Mouse (Mus musculus) embryo, embryonic 10.5 days (tissue): Measurements from ENCODE around the gene Fgd6.

Experiments used
- DNase-seq: peaks from one replicate; pipeline ENCODE4 v3.0.0-alpha.2; 2015; ENCODE audit warnings: low spot score

The Fgd6 gene

DNA sequence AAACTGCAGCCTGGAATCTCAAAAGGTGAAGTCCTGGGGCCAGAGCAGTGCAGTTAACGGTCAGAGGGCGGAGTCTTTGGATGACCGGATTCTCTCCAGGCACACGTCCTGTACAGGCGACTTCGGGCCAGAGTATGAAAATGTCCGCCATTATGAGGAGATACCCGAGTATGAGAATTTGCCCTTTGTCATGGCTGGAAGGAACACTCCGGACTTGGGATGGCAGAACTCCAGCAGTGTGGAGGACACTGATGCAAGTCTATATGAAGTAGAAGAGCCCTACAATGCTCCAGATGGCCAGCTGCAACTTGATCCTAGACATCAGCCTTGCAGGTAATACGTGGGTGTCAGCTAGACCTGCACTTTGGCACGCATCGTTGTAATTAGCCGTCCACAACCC, 9.5 kb downstream of the Fgd6 start:
- DNase-seq: no peak

DNA sequence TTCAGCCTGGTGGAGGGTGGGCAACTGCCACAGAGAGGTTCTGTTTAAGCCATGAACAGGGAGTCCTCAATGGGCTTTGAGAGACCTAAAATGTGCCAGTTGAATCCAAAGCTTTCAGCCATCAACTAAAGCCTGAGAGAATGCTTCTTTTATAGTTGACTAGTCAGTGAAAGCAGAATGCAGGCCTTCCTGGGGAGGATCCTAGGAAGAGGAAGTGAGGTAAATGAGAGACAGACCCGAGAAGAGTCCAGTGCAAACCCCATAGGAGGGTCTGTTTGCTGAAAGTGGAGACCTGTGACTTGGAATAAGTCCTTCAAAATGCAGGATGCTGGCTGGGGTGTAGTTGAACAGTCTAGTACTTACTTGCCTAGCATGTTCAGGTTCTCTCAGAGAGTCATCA, 11.2 kb downstream of the Fgd6 start:
- DNase-seq: no peak

DNA sequence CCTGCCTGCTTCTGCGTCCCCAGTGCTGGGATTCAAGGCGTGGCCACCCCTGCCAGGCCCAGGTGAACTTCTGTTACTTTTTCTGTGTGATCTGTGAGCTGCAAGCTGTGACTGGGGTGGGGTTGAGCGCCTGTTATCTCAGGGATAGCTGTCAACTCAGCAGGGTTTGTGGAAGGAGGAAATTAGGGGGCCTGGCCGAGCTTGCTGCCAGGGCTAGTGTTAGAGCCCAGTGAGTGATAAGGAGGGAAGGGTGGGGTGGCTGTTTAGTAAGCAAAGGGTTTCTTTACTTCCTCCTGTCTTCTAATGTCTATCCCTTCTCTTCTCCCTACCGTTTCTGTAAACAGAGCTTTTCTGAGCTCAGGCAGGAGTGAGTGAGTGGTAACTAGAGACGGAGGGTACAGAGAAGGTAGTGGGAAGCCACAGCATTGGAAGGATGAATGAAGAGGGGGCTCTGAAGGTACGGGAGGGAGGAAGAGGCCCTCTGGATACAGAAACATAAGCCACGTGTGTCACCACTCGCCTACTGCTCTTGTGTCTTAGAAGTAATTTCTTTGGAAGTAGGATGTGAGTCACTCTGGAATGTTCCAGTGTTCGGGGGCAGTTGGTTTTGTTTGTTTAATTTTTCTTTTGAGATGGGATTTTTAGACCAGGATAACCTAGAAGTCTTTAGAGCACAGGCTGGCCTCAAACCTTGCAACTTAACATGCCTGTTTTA, 12.2 kb downstream of the Fgd6 start:
- no peak for DNase-seq

DNA sequence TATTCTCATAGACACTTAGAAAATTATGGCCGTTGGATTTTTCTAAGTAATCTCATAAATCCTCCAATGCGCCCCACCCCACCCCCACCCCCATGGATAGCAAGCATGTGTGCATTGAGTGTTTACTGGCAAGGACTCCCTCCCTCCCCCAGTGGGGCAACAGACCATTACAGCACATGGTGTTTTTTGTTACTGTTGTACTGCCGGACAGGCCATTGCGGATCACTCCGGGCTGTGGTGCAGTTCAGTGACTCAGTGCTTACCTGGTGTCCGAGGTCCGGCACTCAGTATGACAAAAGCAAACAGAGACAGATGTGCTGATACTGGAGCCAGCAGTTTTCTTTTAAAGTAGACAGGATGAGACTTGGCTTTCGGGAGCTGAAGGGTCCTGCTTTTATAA, 13.3 kb downstream of the Fgd6 start:
- no peak for DNase-seq

DNA sequence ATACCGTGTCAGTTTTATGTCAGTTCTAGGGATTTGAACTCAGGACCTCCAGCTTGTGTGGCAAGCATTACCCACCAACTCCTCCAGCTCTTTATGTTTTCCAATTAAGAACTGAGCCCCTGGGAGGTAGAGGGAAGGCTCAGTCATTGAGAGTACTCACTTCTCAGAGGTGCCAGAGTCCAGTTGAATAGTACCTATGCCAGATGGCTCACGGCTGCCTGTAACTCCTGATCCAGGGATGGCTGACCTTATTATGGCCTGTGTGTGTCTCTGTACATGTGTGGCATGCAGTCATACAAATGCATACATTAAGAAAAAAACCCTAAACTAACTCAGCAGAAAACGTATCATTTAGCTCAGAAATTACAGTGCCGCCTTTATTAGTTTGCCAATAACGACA, 14.9 kb downstream of the Fgd6 start:
- no peak for DNase-seq

DNA sequence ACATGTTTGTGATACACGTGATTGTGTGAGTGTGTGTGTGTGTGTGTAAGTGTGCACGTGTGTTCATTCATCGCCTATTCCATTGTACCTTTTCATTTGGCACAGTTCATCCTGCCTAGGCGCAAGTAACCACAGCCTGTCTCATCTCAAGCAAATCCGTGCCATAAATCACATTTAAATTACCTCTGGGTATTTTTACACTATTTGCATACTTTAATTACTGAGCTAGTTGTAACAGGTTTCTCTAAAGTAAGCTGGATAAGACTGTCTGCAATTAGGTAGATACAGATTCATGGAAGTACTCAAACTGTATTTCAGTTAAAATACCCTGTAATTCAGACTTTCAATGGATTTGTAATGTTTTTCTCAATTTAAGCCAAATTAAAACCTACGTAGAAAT, 20.7 kb downstream of the Fgd6 start:
- no peak for DNase-seq

DNA sequence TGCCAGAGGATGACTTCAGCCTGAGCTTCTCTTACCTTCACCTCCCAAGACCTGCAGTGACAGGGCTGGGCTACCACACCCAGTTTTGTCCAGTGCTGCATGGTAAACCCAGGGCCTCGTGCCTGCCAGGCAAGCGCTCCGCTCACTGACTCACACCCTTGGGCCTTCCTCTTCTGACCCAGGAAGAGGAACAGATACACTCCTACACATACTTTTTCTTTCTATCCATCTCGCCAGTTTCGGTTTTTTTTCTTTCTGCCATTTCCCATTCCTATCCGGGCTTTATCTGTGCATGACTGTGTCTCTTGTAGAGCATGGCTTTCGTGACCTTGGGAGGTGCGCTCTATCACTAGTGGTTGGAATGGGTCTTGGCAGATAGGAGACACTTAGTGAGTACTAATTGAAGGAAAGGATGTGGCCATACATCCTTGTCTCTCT, 23.8 kb downstream of the Fgd6 start:
- no peak for DNase-seq

DNA sequence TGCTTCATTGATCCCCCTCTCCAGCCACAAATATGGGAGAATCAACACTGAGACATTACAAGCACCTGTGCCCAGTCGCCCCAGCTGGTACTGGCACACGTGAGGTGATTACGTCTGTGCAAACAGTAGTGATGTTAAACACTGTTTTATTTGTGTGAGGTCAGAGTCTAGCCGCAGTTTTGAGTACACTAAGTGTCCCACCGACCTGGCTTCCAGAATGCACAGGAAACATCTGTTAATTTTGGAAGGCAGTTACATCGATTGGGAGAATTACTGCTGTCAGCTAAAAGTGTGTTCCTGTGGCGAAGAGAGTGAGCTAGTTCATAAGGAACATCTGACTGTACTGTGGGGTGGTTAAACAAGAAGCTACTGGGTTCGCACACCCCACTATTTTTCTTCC, 24.4 kb downstream of the Fgd6 start:
- no peak for DNase-seq

DNA sequence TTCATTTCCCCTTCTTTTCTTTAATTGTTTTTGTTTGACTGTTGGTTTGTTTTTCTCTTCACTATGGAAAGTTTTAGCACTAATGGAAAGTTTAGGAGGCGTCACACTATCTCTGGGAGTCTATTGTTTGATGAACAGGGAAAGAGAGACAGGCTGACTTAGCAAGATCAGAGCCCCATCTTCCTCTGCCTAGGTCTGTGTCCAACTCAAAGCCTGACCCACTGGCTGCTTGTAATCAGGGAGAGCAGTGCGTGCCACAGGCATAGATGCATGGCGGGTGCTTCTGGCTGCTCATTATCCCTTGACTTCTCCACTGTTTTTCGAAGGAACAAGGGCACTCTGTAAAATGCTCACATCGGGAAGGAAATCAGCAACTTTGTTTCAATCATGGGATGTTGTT, 26.6 kb downstream of the Fgd6 start:
- no peak for DNase-seq

DNA sequence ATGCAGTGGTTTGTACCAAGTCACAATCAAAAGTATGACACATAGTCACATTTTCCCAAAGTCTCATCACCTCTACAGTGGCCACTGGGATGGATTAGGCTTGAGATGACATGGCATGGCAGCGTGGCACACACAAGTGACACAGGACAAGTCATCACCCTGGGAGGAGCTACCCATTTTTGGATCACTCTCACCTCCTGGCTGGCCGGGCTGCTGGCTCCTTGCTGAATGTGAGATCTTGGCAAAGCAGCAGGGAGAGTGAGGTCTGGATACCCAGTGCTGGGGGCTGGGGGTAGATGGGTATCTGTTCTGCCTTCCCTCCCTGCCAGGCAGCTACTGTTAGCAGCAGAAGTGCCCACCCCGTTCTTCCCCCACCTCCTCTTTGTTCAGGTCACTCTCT, 31.1 kb downstream of the Fgd6 start:
- DNase-seq: no peak

DNA sequence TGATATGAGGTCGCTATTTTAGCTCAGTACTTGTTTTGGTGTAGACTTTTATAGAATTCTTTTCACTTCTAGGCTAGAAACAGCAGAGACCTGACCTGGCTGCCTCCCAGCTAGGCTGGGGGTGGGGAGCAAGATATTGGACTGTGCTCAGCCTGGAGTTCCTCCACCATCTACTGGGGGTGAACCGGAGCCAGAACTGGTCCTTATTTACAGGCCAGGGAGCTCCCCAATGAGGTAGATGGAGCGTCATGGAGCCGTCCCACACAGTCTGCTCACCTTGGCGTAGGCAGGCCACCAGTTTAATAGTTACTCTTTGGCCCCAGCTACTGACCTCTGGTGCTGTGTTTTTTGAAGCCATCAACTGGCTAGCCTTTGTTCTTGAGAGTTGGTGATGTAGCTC, 32.9 kb downstream of the Fgd6 start:
- no peak for DNase-seq

DNA sequence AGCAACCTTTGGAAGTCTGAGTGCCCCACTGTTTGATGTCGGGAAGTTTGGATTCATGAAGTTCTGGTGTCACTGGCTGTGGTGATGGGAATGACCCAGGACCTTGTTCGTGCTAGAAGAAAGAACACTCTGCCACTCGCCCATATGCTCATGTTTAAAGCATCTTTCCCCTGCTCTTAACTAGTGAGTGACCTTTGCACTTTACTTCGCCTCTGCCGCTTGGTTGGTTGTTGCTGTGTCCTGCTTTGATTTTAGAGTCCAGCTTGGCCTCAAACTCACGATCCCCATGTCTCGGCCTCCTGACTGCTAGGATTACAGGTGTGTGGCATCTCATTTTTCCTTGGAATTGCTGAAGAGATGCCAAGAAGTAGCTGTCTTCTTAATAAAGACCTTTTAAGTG, 35.8 kb downstream of the Fgd6 start:
- no peak for DNase-seq

DNA sequence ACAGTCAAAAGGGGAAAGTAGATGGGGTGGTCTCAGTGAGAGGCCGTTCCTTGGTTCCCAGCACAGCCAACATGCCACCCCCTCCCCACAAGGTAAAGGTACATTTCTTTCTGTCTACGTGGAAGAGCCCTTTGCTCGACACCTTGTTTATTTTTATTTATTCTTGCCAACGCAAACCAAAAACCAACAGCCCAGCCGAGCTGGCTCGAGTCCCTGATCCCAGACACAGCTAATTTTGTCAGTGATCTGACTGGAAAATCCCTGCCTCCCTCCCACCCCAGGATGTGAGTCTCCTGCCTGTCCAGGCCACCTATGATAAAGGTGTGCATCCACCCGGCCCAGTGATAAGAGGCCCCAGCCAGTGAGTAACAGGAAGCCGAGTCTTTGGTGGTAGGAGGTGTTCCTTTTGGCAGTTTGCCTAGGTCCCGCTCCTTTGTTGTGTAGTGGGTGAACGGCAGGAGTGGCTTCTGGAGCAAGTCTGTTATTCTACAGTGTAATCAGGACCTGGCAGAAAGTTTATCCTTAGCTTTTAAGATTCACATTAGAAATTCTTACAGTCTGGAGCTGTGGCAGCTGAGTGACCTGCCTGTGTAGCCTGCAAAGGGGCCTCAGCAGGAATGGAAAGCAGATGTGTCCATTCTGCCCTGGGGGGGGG, 36.6 kb downstream of the Fgd6 start:
- DNase-seq: no peak

DNA sequence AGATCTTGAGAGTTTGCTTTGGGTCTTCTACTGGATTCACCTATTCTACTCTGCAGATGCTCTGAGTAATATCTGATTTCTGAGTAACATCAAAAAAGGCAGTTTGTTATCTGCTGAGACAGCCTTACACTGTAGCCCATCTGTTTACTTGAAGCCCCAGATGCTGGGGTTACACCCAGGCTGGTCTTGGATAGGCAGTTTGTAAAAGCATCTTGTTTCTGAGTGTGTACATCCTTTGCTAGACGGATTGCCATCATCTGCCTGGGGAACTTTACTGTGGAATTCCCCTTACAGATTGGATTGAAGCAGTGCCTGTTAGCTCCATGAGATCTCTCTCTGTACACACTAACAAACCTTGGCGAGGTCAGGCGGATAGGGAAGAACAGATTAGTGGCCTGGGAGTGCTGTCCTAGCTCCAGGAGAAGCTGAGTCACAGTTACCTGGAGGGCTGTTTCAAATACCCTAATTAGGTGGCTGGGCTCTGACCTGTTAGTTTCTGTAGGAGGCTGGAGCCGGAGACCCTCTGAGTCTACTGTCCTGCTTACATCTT, 37.2 kb downstream of the Fgd6 start:
- no peak for DNase-seq

DNA sequence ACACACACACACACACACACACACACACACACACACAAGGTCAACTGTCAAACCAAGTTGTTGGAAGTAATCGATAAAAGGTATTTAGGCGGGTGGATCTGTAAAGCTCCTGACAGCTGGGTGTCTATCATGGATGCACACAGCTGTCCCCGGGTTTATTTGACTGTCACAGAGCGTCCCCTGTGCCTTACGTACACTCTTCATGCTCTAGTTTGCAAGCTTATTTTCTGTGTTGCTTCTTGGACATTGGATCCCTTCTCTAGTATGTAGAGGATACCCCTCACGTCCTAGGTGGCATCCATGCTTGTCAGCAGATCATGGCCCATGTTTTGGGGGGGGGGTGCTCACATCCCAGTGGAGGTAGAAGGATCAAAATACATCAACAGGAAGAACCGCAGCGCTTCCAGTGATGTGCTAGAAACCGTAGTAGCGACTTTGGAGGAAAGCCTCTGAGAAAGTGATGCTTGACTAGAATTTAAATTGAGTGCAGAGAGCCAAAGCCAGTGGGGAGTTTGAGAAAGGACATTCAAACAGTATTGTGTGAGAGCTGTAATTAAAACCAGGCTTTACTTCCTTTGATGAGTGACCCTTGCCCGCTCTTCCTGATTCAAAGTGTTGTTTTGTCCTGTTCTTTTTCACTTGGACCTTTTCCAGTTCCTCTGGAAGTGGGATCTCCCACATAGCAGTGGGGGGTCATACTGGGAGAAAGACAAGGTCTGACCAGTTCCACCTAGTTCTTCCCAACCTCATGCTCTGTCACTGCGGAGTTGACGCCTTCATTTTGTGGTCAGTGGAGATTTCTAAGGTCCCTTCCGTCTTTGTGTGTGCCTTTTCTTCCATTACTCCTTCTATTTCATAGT, 41.4 kb downstream of the Fgd6 start:
- DNase-seq: peak; percentile 46

DNA sequence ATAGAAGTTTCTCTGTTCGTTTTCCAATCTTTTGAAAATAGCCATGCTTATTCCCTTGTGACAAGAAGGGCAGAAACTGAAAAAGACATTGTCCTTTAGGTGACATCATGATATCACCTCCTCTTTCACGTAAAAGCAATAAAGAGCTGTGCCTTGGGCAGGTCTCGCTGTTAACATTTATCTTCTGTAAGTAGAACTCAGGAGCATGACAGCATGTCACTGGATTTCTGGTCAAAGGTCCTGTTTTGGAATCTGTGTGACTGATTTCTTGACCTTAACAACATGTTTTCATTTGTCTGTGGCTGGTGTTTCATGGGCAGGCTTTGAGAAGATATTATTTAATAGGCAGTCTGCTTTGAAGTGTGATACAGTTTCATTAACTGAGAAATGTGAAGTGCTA, 44.9 kb downstream of the Fgd6 start:
- no peak for DNase-seq

DNA sequence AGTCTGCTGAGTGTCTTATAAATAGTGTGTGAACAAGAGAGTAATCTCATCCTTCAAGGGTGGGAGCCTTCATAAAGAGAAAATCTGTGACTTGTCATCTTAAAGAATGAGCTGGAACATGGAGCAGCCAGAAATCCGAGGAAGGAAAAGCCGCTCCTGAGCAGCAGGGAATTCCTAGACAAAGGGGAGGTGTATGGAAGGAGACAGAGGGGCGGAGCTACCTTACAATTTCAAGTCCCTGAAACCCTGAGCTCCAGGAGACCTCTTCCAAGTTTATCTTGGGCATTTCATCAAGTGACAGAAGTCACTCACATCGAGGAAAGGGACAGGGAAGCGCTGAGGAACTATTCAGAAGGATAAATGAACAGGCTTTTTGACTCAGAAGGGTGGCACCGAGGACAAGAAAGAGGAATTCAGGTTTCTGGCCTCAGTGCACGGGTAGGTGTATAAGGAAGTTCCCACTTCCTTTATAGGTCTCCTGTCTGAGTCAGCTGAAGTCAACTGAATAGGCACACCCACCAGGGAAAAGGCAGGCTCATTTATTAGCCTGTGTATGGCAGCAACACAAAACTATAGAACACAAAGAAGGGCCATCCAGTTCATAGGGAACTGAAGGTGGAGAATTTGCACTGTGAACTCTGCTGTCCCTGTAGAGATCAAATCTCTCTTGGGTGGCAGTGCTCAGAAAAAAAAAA, 46.4 kb downstream of the Fgd6 start:
- DNase-seq: no peak

DNA sequence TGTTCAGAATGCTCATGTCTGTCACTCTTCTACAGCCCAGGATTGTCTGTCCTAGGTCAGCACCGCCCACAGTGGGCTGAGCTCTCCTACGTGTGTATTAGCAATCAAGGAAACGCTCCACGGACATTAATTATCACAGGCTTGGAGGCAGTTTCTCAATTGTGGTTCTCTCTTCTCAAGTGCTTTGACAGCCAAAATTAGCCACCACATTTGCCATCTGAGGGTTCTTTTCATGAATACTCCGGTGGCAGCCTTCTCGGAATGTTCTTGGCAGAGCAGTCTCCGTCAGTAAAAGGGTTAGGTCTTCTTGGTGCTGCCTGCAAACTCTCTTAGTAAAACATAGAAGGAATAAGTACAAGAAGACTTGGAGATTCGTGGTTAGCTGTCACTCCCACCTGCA, 50.5 kb downstream of the Fgd6 start:
- no peak for DNase-seq

DNA sequence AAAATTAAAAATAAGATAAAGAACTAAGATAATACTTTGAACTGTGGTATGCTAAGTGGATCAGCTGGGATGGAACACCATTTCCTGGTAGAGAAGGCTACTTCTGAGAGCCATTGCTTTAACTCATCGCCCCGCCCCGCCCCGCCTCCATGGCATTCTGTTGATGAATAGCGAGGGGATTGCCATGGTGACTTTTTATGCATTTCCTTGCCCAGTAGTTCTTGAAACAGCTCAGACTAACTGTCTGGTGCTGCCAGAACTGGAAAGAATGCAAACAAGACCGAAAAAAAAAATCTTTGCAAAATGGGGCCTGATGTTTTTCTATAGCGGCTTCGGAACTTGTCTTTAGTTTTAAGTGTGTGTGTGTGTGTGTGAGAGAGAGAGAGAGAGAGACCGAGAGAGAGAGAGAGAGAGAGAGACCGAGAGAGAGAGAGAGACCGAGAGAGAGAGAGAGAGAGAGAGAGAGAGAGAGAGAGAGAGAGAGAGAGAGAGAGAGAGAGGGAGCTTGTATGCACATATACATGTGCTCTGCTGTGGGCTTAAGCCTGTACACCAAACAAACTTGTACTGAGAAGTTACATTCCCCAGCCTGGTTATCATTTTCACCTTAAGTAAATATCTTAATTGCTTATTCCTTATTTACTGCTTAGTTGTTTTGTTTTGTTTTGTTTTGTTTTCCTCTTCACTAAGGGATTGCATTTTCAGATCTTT, 51.7 kb downstream of the Fgd6 start:
- peak; percentile 65 for DNase-seq

DNA sequence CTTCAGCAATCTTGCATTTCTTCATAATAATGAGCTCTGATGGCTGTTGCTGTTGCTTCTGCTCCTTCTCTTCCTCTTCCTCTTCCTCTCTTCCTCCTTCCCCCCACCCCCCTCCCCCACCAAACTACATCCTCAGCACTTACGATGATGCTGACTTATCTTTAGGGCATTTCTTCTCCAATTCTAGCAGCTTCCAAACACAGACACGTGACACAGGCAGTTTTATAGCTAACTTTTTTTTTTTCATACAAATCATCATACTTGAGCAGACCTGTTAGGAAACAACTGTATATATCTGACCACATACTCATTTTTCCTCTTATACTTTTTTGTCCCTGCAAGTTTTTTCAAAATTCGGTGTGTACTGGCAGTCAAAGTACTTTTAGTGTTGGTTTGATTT, 54.2 kb downstream of the Fgd6 start:
- no peak for DNase-seq

DNA sequence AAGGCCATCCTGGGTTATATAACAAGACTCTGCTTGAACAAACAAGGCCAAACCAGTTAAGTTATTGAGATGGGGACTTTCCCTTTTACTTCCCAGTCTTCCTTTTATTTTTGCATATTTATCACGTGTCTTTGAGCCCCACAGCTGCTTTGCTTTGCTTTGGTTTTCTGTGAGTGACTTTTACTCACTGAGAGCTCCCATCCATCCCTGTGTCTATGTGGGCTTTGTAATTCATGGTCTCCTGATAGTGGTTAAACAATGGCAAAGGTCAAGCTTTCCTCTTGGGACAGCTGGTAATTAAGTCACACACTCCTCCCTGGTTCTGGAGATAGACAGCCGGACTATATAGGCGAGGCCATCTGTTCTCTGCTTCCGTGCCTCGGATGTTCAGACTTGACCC, 57.7 kb downstream of the Fgd6 start:
- peak; percentile 74 for DNase-seq
